Mouse (Mus musculus): ENCODE measurements at regions not wholly inside any gene's neighbourhood (a gene's known extent, or its start where the extent isn't known, plus 50 kb on each side); places are given as distances from the start of the nearest gene placed in this dataset.
"Not testable (repeated sequence)": the region's sequence is repeated elsewhere in the genome, so short reads cannot be mapped to it uniquely, and the experiment has no call there.

GRCm38 (mm10) chr1:83970641-83971285 lies 393.2 kb downstream of the Pid1 start:
- TF ChIP-seq CTCF (IDR thresholded peaks at IDR 0.05; ENCODE audit: control insufficient read depth, insufficient read depth, insufficient read length) (no peak), FOSL1 (IDR thresholded peaks at IDR 0.05; ENCODE audit: insufficient read depth, low read length, poor library complexity, severe bottlenecking) (no peak), USF1 (IDR thresholded peaks at IDR 0.05; ENCODE audit: low read depth) (no peak), CEBPB (IDR thresholded peaks at IDR 0.05; ENCODE audit: low read depth) (no peak), MYOD1 (IDR thresholded peaks at IDR 0.05; ENCODE audit: control insufficient read depth, insufficient read length, low read depth) (no peak), MYOG (IDR thresholded peaks at IDR 0.05; ENCODE audit: control insufficient read depth, extremely low read depth, insufficient read length) (no peak), MAX (IDR thresholded peaks at IDR 0.05) (no peak)
- Histone ChIP-seq H3K36me3 (ENCODE audit: control insufficient read depth, insufficient read depth) (no peaks in the 10 kb centered on the region), H3K4me3 (ENCODE audit: insufficient read depth, poor library complexity, severe bottlenecking) (no peak overlapping the region), H3K27me3 (ENCODE audit: control insufficient read depth, insufficient read depth, insufficient read length) (no peaks in the 10 kb centered on the region), H3K79me2 (ENCODE audit: control insufficient read depth, insufficient read depth) (no peaks in the 10 kb centered on the region), H3ac (ENCODE audit: control insufficient read depth, insufficient read length, low read depth) (no peak overlapping the region), H3K79me3 (ENCODE audit: low read depth) (no peaks in the 10 kb centered on the region)

GRCm38 (mm10) chr1:83964631-83965030 lies 399.3 kb downstream of the Pid1 start:
- H3K79me2 ChIP-seq (ENCODE audit: control insufficient read depth, insufficient read depth); H3K4me3 ChIP-seq (ENCODE audit: insufficient read depth, poor library complexity, severe bottlenecking); H3ac ChIP-seq (ENCODE audit: control insufficient read depth, insufficient read length, low read depth); H3K27me3 ChIP-seq (ENCODE audit: control insufficient read depth, insufficient read depth, insufficient read length); H3K36me3 ChIP-seq (ENCODE audit: control insufficient read depth, insufficient read depth); H3K79me3 ChIP-seq (ENCODE audit: low read depth): not testable (repeated sequence)

- Histone ChIP-seq H3ac (ENCODE audit: control insufficient read depth, insufficient read length, low read depth) (no peak overlapping the region), H3K79me2 (ENCODE audit: control insufficient read depth, insufficient read depth) (no peaks in the 10 kb centered on the region), H3K4me3 (ENCODE audit: insufficient read depth, poor library complexity, severe bottlenecking) (no peak overlapping the region), H3K36me3 (ENCODE audit: control insufficient read depth, insufficient read depth) (no peaks in the 10 kb centered on the region), H3K79me3 (ENCODE audit: low read depth) (no peaks in the 10 kb centered on the region), H3K27me3 (ENCODE audit: control insufficient read depth, insufficient read depth, insufficient read length) (no peaks in the 10 kb centered on the region)
- TF ChIP-seq FOSL1 (IDR thresholded peaks at IDR 0.05; ENCODE audit: insufficient read depth, low read length, poor library complexity, severe bottlenecking) (no peak), MAX (IDR thresholded peaks at IDR 0.05) (no peak), MYOD1 (IDR thresholded peaks at IDR 0.05; ENCODE audit: control insufficient read depth, insufficient read length, low read depth) (no peak), CEBPB (IDR thresholded peaks at IDR 0.05; ENCODE audit: low read depth) (no peak), USF1 (IDR thresholded peaks at IDR 0.05; ENCODE audit: low read depth) (no peak), CTCF (IDR thresholded peaks at IDR 0.05; ENCODE audit: control insufficient read depth, insufficient read depth, insufficient read length) (no peak), MYOG (IDR thresholded peaks at IDR 0.05; ENCODE audit: control insufficient read depth, extremely low read depth, insufficient read length) (no peak)
These were observed 402.2 kb downstream of the Pid1 start for GRCm38 (mm10) chr1:83961761-83962160.

GRCm38 (mm10) chr1:83959756-83960155 lies 404.2 kb downstream of the Pid1 start:
- no peak for TF ChIP-seq USF1 (IDR thresholded peaks at IDR 0.05; ENCODE audit: low read depth)
- no peak for TF ChIP-seq MAX (IDR thresholded peaks at IDR 0.05)
- no peak for TF ChIP-seq CTCF (IDR thresholded peaks at IDR 0.05; ENCODE audit: control insufficient read depth, insufficient read depth, insufficient read length)
- TF ChIP-seq FOSL1 (IDR thresholded peaks at IDR 0.05; ENCODE audit: insufficient read depth, low read length, poor library complexity, severe bottlenecking) = no peak
- no peak for TF ChIP-seq CEBPB (IDR thresholded peaks at IDR 0.05; ENCODE audit: low read depth)
- no peak for TF ChIP-seq MYOD1 (IDR thresholded peaks at IDR 0.05; ENCODE audit: control insufficient read depth, insufficient read length, low read depth)
- TF ChIP-seq MYOG (IDR thresholded peaks at IDR 0.05; ENCODE audit: control insufficient read depth, extremely low read depth, insufficient read length) = no peak

GRCm38 (mm10) chr1:83922900-83923299 lies 441.1 kb downstream of the Pid1 start:
- Histone ChIP-seq H3ac (ENCODE audit: control insufficient read depth, insufficient read length, low read depth) (no peak overlapping the region), H3K79me2 (ENCODE audit: control insufficient read depth, insufficient read depth) (no peaks in the 10 kb centered on the region), H3K36me3 (ENCODE audit: control insufficient read depth, insufficient read depth) (no peaks in the 10 kb centered on the region), H3K79me3 (ENCODE audit: low read depth) (no peaks in the 10 kb centered on the region), H3K27me3 (ENCODE audit: control insufficient read depth, insufficient read depth, insufficient read length) (no peaks in the 10 kb centered on the region), H3K4me3 (ENCODE audit: insufficient read depth, poor library complexity, severe bottlenecking) (no peak overlapping the region)
- no peak for TF ChIP-seq USF1 (IDR thresholded peaks at IDR 0.05; ENCODE audit: low read depth)
- no peak for TF ChIP-seq MAX (IDR thresholded peaks at IDR 0.05)
- TF ChIP-seq MYOG (IDR thresholded peaks at IDR 0.05; ENCODE audit: control insufficient read depth, extremely low read depth, insufficient read length) = no peak
- TF ChIP-seq FOSL1 (IDR thresholded peaks at IDR 0.05; ENCODE audit: insufficient read depth, low read length, poor library complexity, severe bottlenecking) = no peak
- TF ChIP-seq CEBPB (IDR thresholded peaks at IDR 0.05; ENCODE audit: low read depth) = no peak
- TF ChIP-seq MYOD1 (IDR thresholded peaks at IDR 0.05; ENCODE audit: control insufficient read depth, insufficient read length, low read depth) = no peak
- no peak for TF ChIP-seq CTCF (IDR thresholded peaks at IDR 0.05; ENCODE audit: control insufficient read depth, insufficient read depth, insufficient read length)

More at GRCm38 (mm10) chr1:83959756-83960155, 404.2 kb downstream of the Pid1 start:
- no peak overlapping the region for H3ac ChIP-seq (ENCODE audit: control insufficient read depth, insufficient read length, low read depth)
- no peaks in the 10 kb centered on the region for H3K79me3 ChIP-seq (ENCODE audit: low read depth)
- no peak overlapping the region for H3K4me3 ChIP-seq (ENCODE audit: insufficient read depth, poor library complexity, severe bottlenecking)
- no peaks in the 10 kb centered on the region for H3K79me2 ChIP-seq (ENCODE audit: control insufficient read depth, insufficient read depth)
- no peaks in the 10 kb centered on the region for H3K36me3 ChIP-seq (ENCODE audit: control insufficient read depth, insufficient read depth)
- no peaks in the 10 kb centered on the region for H3K27me3 ChIP-seq (ENCODE audit: control insufficient read depth, insufficient read depth, insufficient read length)

- H3K79me3 ChIP-seq (ENCODE audit: low read depth) = no peaks in the 10 kb centered on the region
- no peak overlapping the region for H3K4me3 ChIP-seq (ENCODE audit: insufficient read depth, poor library complexity, severe bottlenecking)
- no peaks in the 10 kb centered on the region for H3K27me3 ChIP-seq (ENCODE audit: control insufficient read depth, insufficient read depth, insufficient read length)
- no peaks in the 10 kb centered on the region for H3K36me3 ChIP-seq (ENCODE audit: control insufficient read depth, insufficient read depth)
- no peak overlapping the region for H3ac ChIP-seq (ENCODE audit: control insufficient read depth, insufficient read length, low read depth)
- TF ChIP-seq MYOD1 (IDR thresholded peaks at IDR 0.05; ENCODE audit: control insufficient read depth, insufficient read length, low read depth) (no peak), FOSL1 (IDR thresholded peaks at IDR 0.05; ENCODE audit: insufficient read depth, low read length, poor library complexity, severe bottlenecking) (no peak), MAX (IDR thresholded peaks at IDR 0.05) (no peak), CEBPB (IDR thresholded peaks at IDR 0.05; ENCODE audit: low read depth) (no peak), MYOG (IDR thresholded peaks at IDR 0.05; ENCODE audit: control insufficient read depth, extremely low read depth, insufficient read length) (no peak), CTCF (IDR thresholded peaks at IDR 0.05; ENCODE audit: control insufficient read depth, insufficient read depth, insufficient read length) (no peak), USF1 (IDR thresholded peaks at IDR 0.05; ENCODE audit: low read depth) (no peak)
- no peaks in the 10 kb centered on the region for H3K79me2 ChIP-seq (ENCODE audit: control insufficient read depth, insufficient read depth)
These were observed 448.5 kb downstream of the Pid1 start for GRCm38 (mm10) chr1:83915454-83915853.

All from C2C12 (cell line).